Mouse (Mus musculus) heart, adult 2 months (tissue): Measurements from ENCODE around the gene Tbc1d10c.

ENCODE experiments used
- CTCF ChIP-seq: fragments of 200-600 bp; IDR thresholded peaks from 2 replicates; pipeline ENCODE4 v1.8.1; 2022; ENCODE audit warnings: antibody characterized with exemption, mild to moderate bottlenecking, moderate library complexity
- POLR2A ChIP-seq: fragments of 200-500 bp; IDR thresholded peaks from 2 replicates; pipeline ENCODE4 v1.6.1; 2011; ENCODE audit warnings: mild to moderate bottlenecking, low read depth, low read length, control low read depth; ENCODE audit not compliant: insufficient read depth

DNA sequence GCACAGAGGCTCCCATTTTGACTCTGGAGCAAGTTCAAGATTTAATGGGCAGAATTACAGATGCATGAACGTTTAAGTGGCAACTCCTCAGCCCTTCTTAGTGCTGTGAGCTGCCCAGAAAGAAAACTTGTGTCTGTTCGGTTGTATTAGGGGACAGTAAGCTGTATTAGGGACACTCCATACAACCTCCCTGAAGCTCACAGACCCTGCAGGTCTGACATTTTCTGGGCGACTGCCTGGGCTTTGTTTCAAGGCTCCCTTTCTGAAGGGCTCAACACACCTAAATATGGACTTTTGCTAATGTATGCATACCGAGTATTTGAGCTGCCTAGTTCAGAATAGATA, 27.6 kb downstream of the Tbc1d10c start:
- TF ChIP-seq POLR2A (no peak), CTCF (no peak)
